Mouse (Mus musculus) midbrain, embryonic 15.5 days (tissue): ENCODE measurements at regions not wholly inside any gene's neighbourhood (a gene's known extent, or its start where the extent isn't known, plus 50 kb on each side); places are given as distances from the start of the nearest gene placed in this dataset.

Source experiments
- ATAC-seq: fragments of 200-750 bp; cut with Nextera tagmentation; replicated peaks from 2 replicates; pipeline ENCODE4 v1.8.0; 2017; ENCODE audit warnings: moderate TSS enrichment
- H3K27ac ChIP-seq: fragments of 300-500 bp; sonication (generic); 2 replicates; pipeline ENCODE4 v1.5.1; 2015; ENCODE audit warnings: mild to moderate bottlenecking, inconsistent platforms
- H3K27me3 ChIP-seq: fragments of 300-500 bp; sonication (generic); replicated peaks from 2 replicates; pipeline ENCODE4 v1.6.1; 2015; ENCODE audit warnings: inconsistent platforms
- H3K36me3 ChIP-seq: fragments of 300-500 bp; sonication (generic); replicated peaks from 2 replicates; pipeline ENCODE4 v1.6.1; 2015; ENCODE audit warnings: inconsistent platforms
- H3K4me1 ChIP-seq: fragments of 300-500 bp; sonication (generic); 2 replicates; pipeline ENCODE4 v1.6.1; 2015; ENCODE audit warnings: inconsistent platforms
- H3K4me2 ChIP-seq: fragments of 300-500 bp; sonication (generic); 2 replicates; pipeline ENCODE4 v1.6.1; 2015; ENCODE audit warnings: inconsistent platforms, mild to moderate bottlenecking, moderate library complexity
- H3K4me3 ChIP-seq: fragments of 300-500 bp; sonication (generic); 2 replicates; pipeline ENCODE4 v1.5.1; 2015; ENCODE audit warnings: mild to moderate bottlenecking, inconsistent platforms
- H3K9ac ChIP-seq: fragments of 300-500 bp; sonication (generic); 2 replicates; pipeline ENCODE4 v1.6.1; 2015; ENCODE audit warnings: mild to moderate bottlenecking, inconsistent platforms
- H3K9me3 ChIP-seq: fragments of 300-500 bp; sonication (generic); 2 replicates; pipeline ENCODE4 v1.6.1; 2016; ENCODE audit warnings: inconsistent platforms
- WGBS: fragments of 180-500 bp; shearing (Covaris S2); methylation state at CpG from one replicate; pipeline ENCODE4 v1.1.7; 2015; ENCODE audit warnings: mixed read lengths; 5-methylcytosine and 5-hydroxymethylcytosine counted together

DNA sequence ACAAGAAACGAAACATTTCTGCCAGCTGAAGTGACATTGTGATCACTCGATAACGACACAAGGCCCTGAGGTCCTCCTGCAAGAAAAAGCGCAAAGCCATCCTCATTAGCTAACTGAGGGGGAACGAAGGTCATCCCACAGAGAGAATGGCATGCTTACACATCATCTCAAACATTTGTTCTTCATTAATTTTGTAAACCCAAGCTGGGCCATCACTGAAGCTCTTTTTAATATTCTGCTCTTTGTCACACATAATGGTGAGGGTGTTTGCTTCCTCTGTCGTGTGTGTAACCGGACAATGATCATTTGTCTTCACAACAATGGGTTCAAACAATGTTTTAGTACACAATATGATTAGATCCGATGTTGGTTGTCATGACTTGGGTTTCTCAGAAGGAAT lies 1217.9 kb downstream of the Mat2b start:
- Histone ChIP-seq H3K27ac (no peak overlapping the region), H3K36me3 (no peaks in the 10 kb centered on the region), H3K9me3 (no peaks in the 10 kb centered on the region), H3K4me3 (no peak overlapping the region), H3K4me1 (no peaks in the 10 kb centered on the region), H3K4me2 (no peak overlapping the region), H3K27me3 (no peaks in the 10 kb centered on the region), H3K9ac (no peak overlapping the region)
- 46% methylated on average over 8 of the region's 8 CpGs for WGBS
- no peak for ATAC-seq

DNA sequence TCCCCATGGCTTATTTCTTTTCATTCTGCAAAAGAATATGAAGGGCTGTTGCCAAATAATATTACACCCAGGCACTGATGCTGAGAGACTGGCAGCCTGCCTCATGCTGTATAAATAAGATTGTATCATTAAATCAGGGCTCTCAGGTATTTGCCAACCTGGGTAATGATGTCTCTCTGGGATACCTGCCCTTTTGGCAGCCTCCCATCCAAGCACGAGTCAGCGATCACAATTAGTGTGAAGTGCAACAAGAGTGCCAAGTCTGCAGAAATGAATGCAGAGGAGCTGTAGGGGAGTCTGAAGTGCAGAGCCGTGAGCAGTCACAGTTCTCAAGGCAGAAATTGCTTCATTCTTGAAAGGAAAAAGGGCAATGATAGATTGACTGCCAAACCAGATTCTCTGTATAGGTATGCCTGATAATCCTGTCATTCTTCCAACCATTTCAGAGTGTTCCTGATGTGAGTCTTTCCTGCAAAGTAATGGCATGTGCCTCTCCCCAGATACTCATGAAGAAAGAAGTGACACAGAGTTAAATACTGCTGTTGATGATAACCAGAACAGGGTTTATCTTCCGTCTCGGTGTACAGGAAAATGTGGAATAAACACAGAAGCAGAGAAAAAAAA lies 1241.6 kb downstream of the Mat2b start:
- 62% methylated on average over 5 of the region's 5 CpGs for WGBS
- Histone ChIP-seq H3K36me3 (no peaks in the 10 kb centered on the region), H3K4me2 (no peak overlapping the region), H3K27me3 (no peaks in the 10 kb centered on the region), H3K9me3 (no peaks in the 10 kb centered on the region), H3K4me1 (no peaks in the 10 kb centered on the region), H3K27ac (0 out of 2 replicates have a peak overlapping the region, but pooled peaks have one; percentile 30), H3K9ac (no peak overlapping the region), H3K4me3 (no peak overlapping the region)
- ATAC-seq = 0 out of 2 replicates have a peak, but pooled peaks have one; percentile 56

DNA sequence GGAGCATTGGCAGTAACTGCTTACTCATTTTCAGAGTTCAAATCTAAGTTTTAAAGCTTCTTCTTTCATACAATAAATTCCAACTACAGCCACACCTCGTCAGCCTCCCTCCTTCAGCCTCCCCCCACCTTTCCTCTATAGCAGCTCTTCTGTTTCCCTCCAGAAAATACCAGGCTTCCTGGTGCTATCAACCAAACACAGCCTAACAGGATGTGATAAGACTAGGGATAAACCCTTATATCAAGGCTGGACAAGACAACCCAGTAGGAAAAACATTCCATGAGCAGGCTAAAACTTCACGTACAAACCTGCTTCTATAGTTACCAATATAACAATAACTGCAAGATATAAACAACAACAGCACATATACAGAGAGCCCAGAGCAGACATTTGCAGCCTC lies 1248.6 kb downstream of the Mat2b start:
- 66% methylated on average over 2 of the region's 2 CpGs for WGBS
- no peaks in the 10 kb centered on the region for H3K36me3 ChIP-seq
- no peaks in the 10 kb centered on the region for H3K4me1 ChIP-seq
- H3K4me3 ChIP-seq = no peak overlapping the region
- no peak overlapping the region for H3K27ac ChIP-seq
- H3K27me3 ChIP-seq = no peaks in the 10 kb centered on the region
- no peak overlapping the region for H3K9ac ChIP-seq
- H3K4me2 ChIP-seq = no peak overlapping the region
- H3K9me3 ChIP-seq = no peaks in the 10 kb centered on the region
- ATAC-seq = no peak

- no peak for ATAC-seq
- no peaks in the 10 kb centered on the region for H3K27me3 ChIP-seq
- no peak overlapping the region for H3K9ac ChIP-seq
- no peak overlapping the region for H3K4me2 ChIP-seq
- 47% methylated on average over 2 of the region's 2 CpGs for WGBS
- no peak overlapping the region for H3K4me3 ChIP-seq
- H3K4me1 ChIP-seq = 0 out of 2 replicates have a peak, but pooled peaks cover 5% of the 10 kb centered on the region
- no peaks in the 10 kb centered on the region for H3K9me3 ChIP-seq
- H3K27ac ChIP-seq = no peak overlapping the region
- no peaks in the 10 kb centered on the region for H3K36me3 ChIP-seq
Observed at GRCm38 (mm10) chr11:39411691-39412090, 1283.3 kb downstream of the Mat2b start.

DNA sequence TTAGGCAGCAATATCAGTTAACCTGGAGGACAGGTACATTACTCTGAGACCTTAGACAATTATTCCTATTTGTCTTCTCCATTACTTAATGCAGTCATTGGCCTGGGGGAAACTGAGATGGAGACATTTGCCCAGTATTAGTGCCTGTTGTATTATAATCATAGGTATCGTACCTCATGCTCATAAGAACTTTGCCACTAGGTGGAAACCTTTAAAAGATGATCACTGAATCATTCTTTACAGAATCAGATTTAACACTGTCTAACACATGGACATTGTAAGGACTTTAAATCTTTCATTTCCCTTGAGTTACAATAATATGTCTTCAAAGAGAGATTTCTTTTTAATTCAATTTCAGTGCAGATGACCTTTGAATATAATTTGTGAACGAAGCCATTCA lies 1283.8 kb downstream of the Mat2b start:
- WGBS = 63% methylated on average over 2 of the region's 2 CpGs
- Histone ChIP-seq H3K27me3 (no peaks in the 10 kb centered on the region), H3K27ac (no peak overlapping the region), H3K36me3 (no peaks in the 10 kb centered on the region), H3K4me1 (0 out of 2 replicates have a peak, but pooled peaks cover 5% of the 10 kb centered on the region), H3K4me3 (no peak overlapping the region), H3K4me2 (no peak overlapping the region), H3K9me3 (no peaks in the 10 kb centered on the region), H3K9ac (no peak overlapping the region)
- no peak for ATAC-seq

DNA sequence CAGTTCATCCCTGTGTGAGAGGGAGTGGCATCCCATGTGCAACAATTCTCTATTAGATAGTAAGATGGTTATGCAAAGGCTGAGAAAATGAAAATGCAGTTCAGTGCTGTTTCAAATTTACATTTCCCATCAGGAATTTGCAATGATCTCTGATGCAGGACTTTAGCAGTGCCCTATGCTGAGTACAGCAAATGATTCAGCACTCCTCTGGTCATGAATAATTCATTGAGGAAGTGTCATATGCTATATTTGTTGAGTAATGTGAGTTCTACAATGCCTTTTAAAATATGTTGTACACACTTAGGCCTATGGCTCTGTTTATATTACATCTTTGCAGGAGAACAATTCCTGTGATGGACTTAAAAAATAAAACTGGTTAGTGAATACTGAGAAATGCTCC lies 1330.2 kb downstream of the Mat2b start:
- H3K9ac ChIP-seq = no peak overlapping the region
- no peaks in the 10 kb centered on the region for H3K9me3 ChIP-seq
- H3K4me1 ChIP-seq = no peaks in the 10 kb centered on the region
- H3K27ac ChIP-seq = no peak overlapping the region
- H3K27me3 ChIP-seq = no peaks in the 10 kb centered on the region
- no peak for ATAC-seq
- no peak overlapping the region for H3K4me3 ChIP-seq
- H3K4me2 ChIP-seq = no peak overlapping the region
- no peaks in the 10 kb centered on the region for H3K36me3 ChIP-seq

GRCm38 (mm10) chr11:39350616-39351015 lies 1344.4 kb downstream of the Mat2b start:
- Histone ChIP-seq H3K4me3 (no peak overlapping the region), H3K27ac (no peak overlapping the region), H3K9me3 (no peaks in the 10 kb centered on the region), H3K4me1 (no peaks in the 10 kb centered on the region), H3K27me3 (no peaks in the 10 kb centered on the region), H3K4me2 (no peak overlapping the region), H3K9ac (no peak overlapping the region), H3K36me3 (no peaks in the 10 kb centered on the region)
- no peak for ATAC-seq
- 39% methylated on average over 1 of the region's 1 CpGs for whole genome bisulfite sequencing
